Mouse (Mus musculus) embryonic facial prominence, embryonic 14.5 days (tissue): ENCODE measurements at regions not wholly inside any gene's neighbourhood (a gene's known extent, or its start where the extent isn't known, plus 50 kb on each side); places are given as distances from the start of the nearest gene placed in this dataset.
A peak's percentile ranks its signal among the peaks of the same experiment; 100 is the strongest.

Experiments used
- ATAC-seq: fragments of 200-750 bp; cut with Nextera tagmentation; 2 replicates; pipeline ENCODE4 v1.8.0; 2017; ENCODE audit warnings: low read depth, moderate number of reproducible peaks, moderate TSS enrichment
- DNase-seq: peaks from one replicate; pipeline ENCODE4 v3.0.0-alpha.2; 2015; ENCODE audit warnings: low spot score
- H3K27ac ChIP-seq: fragments of 300-500 bp; sonication (generic); replicated peaks from 2 replicates; pipeline ENCODE4 v1.5.1; 2014; ENCODE audit warnings: low read depth, mild to moderate bottlenecking, low read length, moderate library complexity
- H3K27me3 ChIP-seq: fragments of 300-500 bp; sonication (generic); replicated peaks from 2 replicates; pipeline ENCODE4 v1.6.1; 2014; ENCODE audit warnings: low read length; ENCODE audit not compliant: control insufficient read depth, insufficient read depth
- H3K36me3 ChIP-seq: fragments of 300-500 bp; sonication (generic); 2 replicates; pipeline ENCODE4 v1.6.1; 2014; ENCODE audit warnings: low read length, mixed read lengths; ENCODE audit not compliant: control insufficient read depth, insufficient read depth
- H3K4me1 ChIP-seq: fragments of 300-500 bp; sonication (generic); 2 replicates; pipeline ENCODE4 v1.6.1; 2014; ENCODE audit warnings: antibody characterized with exemption, low read length; ENCODE audit not compliant: control insufficient read depth, insufficient read depth
- H3K4me2 ChIP-seq: fragments of 300-500 bp; sonication (generic); 2 replicates; pipeline ENCODE4 v1.6.1; 2014; ENCODE audit warnings: low read depth, mild to moderate bottlenecking, low read length, moderate library complexity, mixed read lengths
- H3K4me3 ChIP-seq: fragments of 300-500 bp; sonication (generic); 2 replicates; pipeline ENCODE4 v1.5.1; 2014; ENCODE audit warnings: low read depth, mild to moderate bottlenecking, low read length
- H3K9ac ChIP-seq: fragments of 300-500 bp; sonication (generic); 2 replicates; pipeline ENCODE4 v1.6.1; 2014; ENCODE audit warnings: low read depth, mild to moderate bottlenecking, low read length, moderate library complexity, mixed read lengths
- H3K9me3 ChIP-seq: fragments of 300-500 bp; sonication (generic); 2 replicates; pipeline ENCODE4 v1.6.1; 2016; ENCODE audit warnings: low read length; ENCODE audit not compliant: control insufficient read depth
- WGBS: fragments of 180-500 bp; shearing (Covaris S2); extraction: QIAGEN DNeasy Blood & Tissue Kit; methylation state at CpG from one replicate; pipeline ENCODE4 v1.1.7; 2014; 5-methylcytosine and 5-hydroxymethylcytosine counted together

DNA sequence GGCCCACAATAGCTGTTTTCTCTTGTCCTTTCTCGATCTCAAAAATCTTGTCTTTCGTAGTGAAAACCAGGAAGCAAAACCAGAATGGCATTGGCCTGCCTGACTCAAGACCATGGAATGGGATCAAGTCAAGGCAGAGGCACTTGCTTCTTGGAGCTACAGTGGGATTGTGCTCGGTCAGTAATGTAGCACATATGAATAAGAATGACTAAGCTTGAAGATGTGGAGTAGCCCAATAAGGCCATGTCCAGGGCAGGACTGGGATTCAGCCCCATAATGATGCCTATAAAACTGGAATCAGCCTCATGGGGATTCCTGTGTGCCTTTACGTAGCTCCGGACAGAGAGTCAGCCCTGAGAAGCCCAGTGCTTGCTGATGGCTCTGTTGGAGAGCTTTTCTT, 347.2 kb upstream of the Ubash3b start:
- H3K27ac ChIP-seq, result no peak overlapping the region
- H3K4me3 ChIP-seq, result no peak overlapping the region
- DNase-seq, result no peak
- no peak overlapping the region for H3K9ac ChIP-seq
- WGBS, result 94% methylated on average over 5 of the region's 5 CpGs
- ATAC-seq, result no peak
- no peak overlapping the region for H3K4me2 ChIP-seq
- H3K9me3 ChIP-seq, result no peaks in the 10 kb centered on the region
- no peaks in the 10 kb centered on the region for H3K27me3 ChIP-seq
- H3K36me3 ChIP-seq, result peaks cover 17% of the 10 kb centered on the region
- H3K4me1 ChIP-seq, result peaks cover 3% of the 10 kb centered on the region; the same call in 1 of the 2 replicates

GRCm38 (mm10) chr9:41498326-41498725, 336.8 kb upstream of the Ubash3b start:
- no peak overlapping the region for H3K9ac ChIP-seq
- 0 out of 2 replicates have a peak, but pooled peaks cover 2% of the 10 kb centered on the region for H3K4me1 ChIP-seq
- no peaks in the 10 kb centered on the region for H3K9me3 ChIP-seq
- H3K27me3 ChIP-seq, result no peaks in the 10 kb centered on the region
- H3K27ac ChIP-seq, result no peak overlapping the region
- WGBS, result 57% methylated on average over 5 of the region's 5 CpGs
- DNase-seq (peak; percentile 83), ATAC-seq (no peak)
- peaks cover 15% of the 10 kb centered on the region for H3K36me3 ChIP-seq
- H3K4me3 ChIP-seq, result no peak overlapping the region
- no peak overlapping the region for H3K4me2 ChIP-seq

DNA sequence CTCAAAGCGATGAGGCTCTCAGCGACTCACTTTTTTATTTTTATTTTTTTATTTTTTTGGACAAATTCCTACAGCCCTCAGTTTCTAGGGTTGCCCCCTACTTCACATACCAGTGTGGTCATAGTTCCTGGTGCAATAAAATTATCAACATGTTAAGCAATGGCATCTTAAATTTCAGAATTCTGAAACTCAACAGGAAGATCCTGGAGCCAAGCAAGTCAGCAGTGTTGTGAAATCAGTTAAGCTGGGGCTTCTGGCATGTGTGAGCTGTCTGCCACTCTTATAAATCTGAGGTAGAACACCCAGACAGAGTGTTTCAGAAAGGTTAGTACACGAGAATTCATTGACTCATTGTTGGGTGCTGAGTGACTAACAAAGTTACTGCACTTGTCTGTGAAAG, 328.6 kb upstream of the Ubash3b start:
- no peak for ATAC-seq
- no peak overlapping the region for H3K27ac ChIP-seq
- DNase-seq, result no peak
- H3K4me2 ChIP-seq, result no peak overlapping the region
- H3K36me3 ChIP-seq, result peaks cover 23% of the 10 kb centered on the region
- no peak overlapping the region for H3K9ac ChIP-seq
- no peaks in the 10 kb centered on the region for H3K4me1 ChIP-seq
- no peaks in the 10 kb centered on the region for H3K9me3 ChIP-seq
- 89% methylated on average over 3 of the region's 3 CpGs for WGBS
- no peaks in the 10 kb centered on the region for H3K27me3 ChIP-seq
- H3K4me3 ChIP-seq, result no peak overlapping the region

GRCm38 (mm10) chr9:41488046-41488445, 326.5 kb upstream of the Ubash3b start:
- Histone ChIP-seq H3K36me3 (peaks cover 23% of the 10 kb centered on the region), H3K27ac (no peak overlapping the region), H3K9ac (no peak overlapping the region), H3K9me3 (no peaks in the 10 kb centered on the region), H3K27me3 (no peaks in the 10 kb centered on the region), H3K4me1 (no peaks in the 10 kb centered on the region), H3K4me3 (no peak overlapping the region), H3K4me2 (no peak overlapping the region)
- ATAC-seq, result no peak
- DNase-seq, result no peak
- 90% methylated on average over 2 of the region's 2 CpGs for WGBS

DNA sequence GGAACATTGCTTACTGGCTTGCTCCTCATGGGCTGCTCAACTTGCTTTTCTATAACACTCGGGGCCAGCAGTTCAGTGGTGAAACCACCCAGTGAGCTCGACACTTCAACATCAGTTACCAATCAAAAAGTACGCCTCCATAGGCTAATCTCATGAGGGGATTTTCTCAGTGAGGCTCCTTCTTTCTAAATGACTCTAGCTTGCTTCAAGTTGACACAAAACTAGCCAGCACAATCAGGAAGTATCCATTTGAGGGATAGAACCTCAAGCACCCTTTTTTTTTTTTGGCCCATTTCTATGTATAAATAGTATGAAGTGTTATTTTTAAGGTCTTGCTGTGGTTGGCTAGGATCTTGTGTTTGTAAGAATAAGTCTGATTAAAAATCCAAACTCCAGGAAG, 321.7 kb upstream of the Ubash3b start:
- H3K4me3 ChIP-seq, result no peak overlapping the region
- H3K4me2 ChIP-seq, result no peak overlapping the region
- DNase-seq, result no peak
- H3K27ac ChIP-seq, result no peak overlapping the region
- 86% methylated on average over 3 of the region's 3 CpGs for WGBS
- H3K36me3 ChIP-seq, result peaks cover 21% of the 10 kb centered on the region; the same call in 1 of the 2 replicates
- no peaks in the 10 kb centered on the region for H3K9me3 ChIP-seq
- no peaks in the 10 kb centered on the region for H3K27me3 ChIP-seq
- no peak overlapping the region for H3K9ac ChIP-seq
- no peak for ATAC-seq
- no peaks in the 10 kb centered on the region for H3K4me1 ChIP-seq

GRCm38 (mm10) chr9:41481611-41482266, 320.2 kb upstream of the Ubash3b start:
- H3K27ac ChIP-seq, result no peak overlapping the region
- ATAC-seq (no peak), DNase-seq (no peak)
- WGBS, result 93% methylated on average over 6 of the region's 6 CpGs
- H3K9me3 ChIP-seq, result no peaks in the 10 kb centered on the region
- no peaks in the 10 kb centered on the region for H3K4me1 ChIP-seq
- no peak overlapping the region for H3K4me3 ChIP-seq
- H3K36me3 ChIP-seq, result peaks cover 17% of the 10 kb centered on the region; the same call in 1 of the 2 replicates
- H3K9ac ChIP-seq, result no peak overlapping the region
- no peaks in the 10 kb centered on the region for H3K27me3 ChIP-seq
- no peak overlapping the region for H3K4me2 ChIP-seq

- no peak overlapping the region for H3K27ac ChIP-seq
- 84% methylated on average over 13 of the region's 13 CpGs for WGBS
- peaks cover under 1% of the 10 kb centered on the region; the same call in 1 of the 2 replicates for H3K4me1 ChIP-seq
- no peak for DNase-seq
- H3K27me3 ChIP-seq, result no peaks in the 10 kb centered on the region
- ATAC-seq, result no peak
- H3K4me3 ChIP-seq, result no peak overlapping the region
- no peaks in the 10 kb centered on the region for H3K9me3 ChIP-seq
- peaks cover 17% of the 10 kb centered on the region; the same call in 1 of the 2 replicates for H3K36me3 ChIP-seq
- H3K9ac ChIP-seq, result no peak overlapping the region
- H3K4me2 ChIP-seq, result no peak overlapping the region
Measured at GRCm38 (mm10) chr9:41479854-41480749, 318.6 kb upstream of the Ubash3b start.

DNA sequence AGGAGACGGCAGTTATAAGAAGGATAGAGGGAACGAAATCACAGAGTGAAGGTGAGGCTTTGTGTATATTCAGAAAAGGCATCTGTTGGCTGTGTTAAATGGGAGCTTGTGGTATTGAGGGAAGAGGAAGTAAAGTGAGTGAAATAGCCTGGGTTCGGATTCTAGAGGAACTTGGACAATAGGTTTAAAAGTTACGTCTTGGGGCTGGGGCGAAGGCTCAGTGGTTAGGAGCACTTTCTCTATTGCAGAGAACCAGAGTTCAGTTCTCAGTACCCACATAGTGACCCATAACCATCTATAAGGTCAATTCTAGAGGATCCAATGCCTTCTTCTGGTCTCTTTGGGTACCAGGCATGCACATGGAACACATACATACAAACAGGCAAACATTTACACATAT, 317.6 kb upstream of the Ubash3b start:
- H3K36me3 ChIP-seq, result peaks cover 17% of the 10 kb centered on the region; the same call in 1 of the 2 replicates
- H3K4me2 ChIP-seq, result no peak overlapping the region

More for the DNA sequence above, 317.6 kb upstream of the Ubash3b start:
- H3K27ac ChIP-seq, result no peak overlapping the region
- no peak for DNase-seq
- H3K27me3 ChIP-seq, result no peaks in the 10 kb centered on the region
- 97% methylated on average over 5 of the region's 5 CpGs for WGBS
- H3K4me1 ChIP-seq, result peaks cover 9% of the 10 kb centered on the region; the same call in 1 of the 2 replicates
- H3K9me3 ChIP-seq, result no peaks in the 10 kb centered on the region
- no peak overlapping the region for H3K4me3 ChIP-seq
- no peak for ATAC-seq
- no peak overlapping the region for H3K9ac ChIP-seq
